Mouse (Mus musculus) forebrain, embryonic 13.5 days (tissue): ENCODE measurements around the gene Lhx4. TPM values are rescaled to one million over a fixed set of nuclear protein-coding genes. Genes with fewer than 3 reads are reported as not detected.

Source experiments
- ATAC-seq: fragments of 200-750 bp; cut with Nextera tagmentation; 2 replicates; pipeline ENCODE4 v1.8.0; 2017
- H3K27ac ChIP-seq: fragments of 300-500 bp; sonication (generic); 2 replicates; pipeline ENCODE4 v1.5.1; 2015; ENCODE audit warnings: inconsistent platforms, mild to moderate bottlenecking, moderate library complexity
- H3K27me3 ChIP-seq: fragments of 300-500 bp; sonication (generic); 2 replicates; pipeline ENCODE4 v1.6.1; 2015; ENCODE audit warnings: mild to moderate bottlenecking, inconsistent platforms
- H3K36me3 ChIP-seq: fragments of 300-500 bp; sonication (generic); 2 replicates; pipeline ENCODE4 v1.6.1; 2015; ENCODE audit warnings: mild to moderate bottlenecking, inconsistent platforms; ENCODE audit not compliant: poor library complexity, severe bottlenecking
- H3K4me1 ChIP-seq: fragments of 300-500 bp; sonication (generic); 2 replicates; pipeline ENCODE4 v1.6.1; 2015; ENCODE audit warnings: inconsistent platforms
- H3K4me2 ChIP-seq: fragments of 300-500 bp; sonication (generic); 2 replicates; pipeline ENCODE4 v1.6.1; 2015; ENCODE audit warnings: inconsistent platforms, mild to moderate bottlenecking, moderate library complexity
- H3K4me3 ChIP-seq: fragments of 300-500 bp; sonication (generic); 2 replicates; pipeline ENCODE4 v1.5.1; 2015; ENCODE audit warnings: mild to moderate bottlenecking, inconsistent platforms
- H3K9ac ChIP-seq: fragments of 300-500 bp; sonication (generic); 2 replicates; pipeline ENCODE4 v1.6.1; 2015; ENCODE audit warnings: mild to moderate bottlenecking, inconsistent platforms
- H3K9me3 ChIP-seq: fragments of 300-500 bp; sonication (generic); replicated peaks from 2 replicates; pipeline ENCODE4 v1.6.1; 2016; ENCODE audit warnings: inconsistent platforms
- WGBS: fragments of 180-500 bp; shearing (Covaris S2); methylation state at CpG from one replicate; pipeline ENCODE4 v1.1.7; 2015; 5-methylcytosine and 5-hydroxymethylcytosine counted together
- polyA plus RNA-seq: library from polyadenylated mRNA; unstranded; fragments of >200 nt; fragmentation: Nextera tagmentation; extraction: Ambion mirVana; gene quantifications from 2 replicates; pipeline ENCODE4 v1.2.1, GENCODE M21; 2015

Gene Lhx4
- polyA plus RNA-seq, 1 experiment from 2014 or later: 0.04 TPM

DNA sequence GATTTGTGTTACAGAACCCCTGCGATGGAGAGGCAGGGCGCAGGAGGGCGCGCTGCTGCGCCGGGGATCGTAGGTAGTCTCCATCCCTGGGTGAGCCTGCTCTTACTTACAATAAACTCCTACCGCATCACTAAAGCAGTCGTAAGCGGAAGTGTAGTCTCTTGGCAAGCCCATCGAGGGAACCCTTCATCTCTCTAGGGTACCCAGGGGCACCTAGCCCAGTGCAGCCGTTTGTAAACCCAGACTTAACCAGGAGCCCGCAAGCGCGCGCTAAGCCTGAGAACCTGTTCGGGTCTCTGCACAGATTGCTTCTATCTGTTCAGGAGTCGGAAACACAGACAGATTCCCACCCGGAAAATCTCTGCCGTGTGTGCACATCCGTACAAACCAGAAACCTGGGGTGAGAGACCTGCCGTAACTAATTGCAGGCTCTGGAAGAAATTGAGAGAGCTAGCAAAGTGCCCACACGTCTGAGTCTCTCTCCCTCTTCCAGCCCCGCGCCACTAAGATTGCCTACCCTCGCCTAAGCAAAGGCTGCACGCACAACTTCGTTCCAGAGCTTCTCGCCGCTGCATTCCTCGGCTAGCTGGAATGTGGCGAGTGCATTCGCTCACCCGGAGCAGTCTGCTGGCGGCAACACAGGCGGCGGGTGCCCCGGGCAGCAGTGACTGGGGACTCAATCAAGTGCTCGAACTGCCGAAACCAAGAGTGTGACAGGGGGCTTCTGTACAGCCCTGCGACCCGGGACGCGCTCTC, 10.7 kb downstream of the Lhx4 start:
- under 1% methylated on average over 44 of the region's 44 CpGs for WGBS
- H3K27me3 ChIP-seq: peaks cover 93% of the 10 kb centered on the region

DNA sequence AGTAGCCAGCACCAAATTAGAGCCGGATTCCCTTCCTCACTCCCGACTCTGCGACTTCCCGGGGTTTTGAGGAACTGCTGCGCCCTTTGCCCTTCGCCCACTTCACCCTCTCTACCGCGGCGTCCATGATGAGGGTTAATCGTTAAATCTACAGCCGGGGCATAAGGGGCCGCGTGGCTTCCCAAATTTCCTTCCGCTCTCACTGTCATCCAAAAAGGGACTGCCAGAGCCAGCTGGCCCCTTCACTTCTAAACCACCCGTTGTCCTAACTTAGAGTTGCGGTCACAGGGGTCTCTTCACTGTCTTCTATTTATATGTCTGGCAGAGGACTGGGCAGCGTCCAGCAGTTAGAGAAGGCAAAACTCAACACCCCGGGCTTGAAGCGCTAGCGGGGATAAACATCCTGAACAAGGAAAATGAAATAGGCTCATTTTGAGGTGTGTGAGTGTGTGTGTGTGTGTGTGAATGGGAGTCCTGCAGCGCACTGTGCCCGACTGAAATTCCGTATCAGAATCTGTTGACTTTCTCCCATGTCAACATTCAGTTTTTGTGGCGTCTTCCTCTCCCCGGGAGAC, 13.6 kb downstream of the Lhx4 start:
- Histone ChIP-seq H3K4me3 (no peak overlapping the region), H3K4me1 (peaks cover 28% of the 10 kb centered on the region), H3K36me3 (no peaks in the 10 kb centered on the region), H3K27ac (no peak overlapping the region), H3K27me3 (peaks cover 100% of the 10 kb centered on the region), H3K9me3 (no peaks in the 10 kb centered on the region), H3K4me2 (no peak overlapping the region), H3K9ac (no peak overlapping the region)
- ATAC-seq: no peak
- under 1% methylated on average over 25 of the region's 25 CpGs for WGBS

More for the DNA sequence above, 10.7 kb downstream of the Lhx4 start:
- Histone ChIP-seq H3K9me3 (no peaks in the 10 kb centered on the region), H3K36me3 (no peaks in the 10 kb centered on the region), H3K4me2 (peak overlapping the region; percentile 94), H3K4me3 (peak overlapping the region; percentile 53), H3K9ac (no peak overlapping the region), H3K4me1 (peaks cover 31% of the 10 kb centered on the region), H3K27ac (no peak overlapping the region)
- no peak for ATAC-seq

DNA sequence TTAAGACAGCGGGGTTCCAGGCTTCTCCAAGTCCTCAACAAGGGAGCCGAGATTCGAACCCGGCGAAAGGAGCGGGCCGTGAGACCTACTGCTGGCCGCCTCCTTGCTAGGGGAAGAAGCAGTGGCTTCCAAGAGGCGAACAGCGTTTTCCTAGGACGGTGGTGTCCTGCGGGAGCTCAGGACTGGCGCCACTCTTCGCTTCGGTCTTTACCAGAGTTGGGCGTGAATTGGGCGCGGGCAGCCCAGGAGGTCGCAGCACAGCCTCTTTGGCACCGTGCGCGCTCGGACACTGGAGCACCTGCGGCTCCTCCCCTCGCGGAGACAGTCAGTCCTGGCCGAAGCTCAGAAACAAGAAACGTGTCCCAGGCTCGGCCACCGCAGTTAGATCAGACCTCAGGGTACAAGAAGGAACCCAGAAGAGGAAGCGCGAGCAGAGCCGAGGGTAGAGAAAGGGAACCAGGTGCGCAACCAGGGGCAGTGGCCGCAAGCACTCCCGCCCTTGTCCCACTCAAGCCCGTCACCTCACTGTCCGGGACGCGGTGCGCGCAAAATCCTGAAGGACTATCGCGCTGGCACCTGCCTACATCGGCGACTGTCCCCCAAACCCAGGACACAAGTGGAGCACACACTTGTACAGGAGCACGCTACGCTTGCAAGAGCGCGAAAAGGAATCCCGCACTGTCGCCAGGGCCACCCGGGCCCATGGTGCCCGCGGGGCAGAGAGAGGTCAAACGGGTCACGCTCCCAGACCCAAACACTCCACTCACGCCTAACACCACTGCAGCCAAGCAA, 14.3 kb downstream of the Lhx4 start:
- Histone ChIP-seq H3K9me3 (no peaks in the 10 kb centered on the region), H3K4me1 (peaks cover 21% of the 10 kb centered on the region), H3K4me3 (no peak overlapping the region), H3K27me3 (peaks cover 100% of the 10 kb centered on the region), H3K4me2 (no peak overlapping the region), H3K36me3 (no peaks in the 10 kb centered on the region), H3K9ac (no peak overlapping the region), H3K27ac (no peak overlapping the region)
- under 1% methylated on average over 58 of the region's 58 CpGs for WGBS
- no peak for ATAC-seq

DNA sequence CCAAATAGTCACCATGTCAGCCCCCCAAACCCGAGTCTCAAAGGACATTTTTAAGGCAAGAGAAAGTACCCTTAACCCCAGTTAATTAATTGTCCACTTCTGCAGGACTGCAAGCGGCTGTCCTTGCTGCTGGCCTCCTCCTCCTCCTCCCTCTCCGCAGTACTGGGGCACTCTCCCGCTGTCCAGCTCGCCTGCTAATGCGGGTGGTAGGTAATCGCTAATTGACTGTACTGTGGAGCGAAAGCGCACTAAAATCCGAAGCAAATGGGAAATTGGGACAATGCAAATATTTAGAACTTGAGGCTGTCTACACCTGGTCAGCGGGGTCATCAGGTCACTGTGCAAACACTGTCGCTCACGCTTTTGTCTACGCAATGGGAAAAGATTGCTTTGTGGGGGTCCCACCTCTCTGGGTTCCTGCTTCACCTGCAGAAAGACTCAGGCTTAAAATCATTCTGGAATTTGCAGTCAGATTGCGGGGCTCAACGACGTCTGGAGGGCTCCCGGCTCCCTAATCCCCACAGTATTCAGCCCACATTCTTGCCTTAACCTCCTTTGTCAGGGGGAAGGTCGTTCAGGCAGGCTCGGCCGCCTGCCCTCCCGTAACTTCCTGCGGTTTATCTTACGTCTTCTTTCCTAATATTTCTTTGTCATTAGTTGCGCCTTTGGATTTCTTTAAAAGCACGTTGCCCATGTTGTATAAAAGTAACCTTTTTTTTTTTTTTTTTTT, 15.2 kb downstream of the Lhx4 start:
- Histone ChIP-seq H3K4me2 (no peak overlapping the region), H3K4me3 (no peak overlapping the region), H3K9me3 (no peaks in the 10 kb centered on the region), H3K27ac (no peak overlapping the region), H3K27me3 (peaks cover 100% of the 10 kb centered on the region), H3K4me1 (peaks cover 11% of the 10 kb centered on the region), H3K36me3 (no peaks in the 10 kb centered on the region), H3K9ac (no peak overlapping the region)
- no peak for ATAC-seq
- under 1% methylated on average over 26 of the region's 26 CpGs for WGBS

DNA sequence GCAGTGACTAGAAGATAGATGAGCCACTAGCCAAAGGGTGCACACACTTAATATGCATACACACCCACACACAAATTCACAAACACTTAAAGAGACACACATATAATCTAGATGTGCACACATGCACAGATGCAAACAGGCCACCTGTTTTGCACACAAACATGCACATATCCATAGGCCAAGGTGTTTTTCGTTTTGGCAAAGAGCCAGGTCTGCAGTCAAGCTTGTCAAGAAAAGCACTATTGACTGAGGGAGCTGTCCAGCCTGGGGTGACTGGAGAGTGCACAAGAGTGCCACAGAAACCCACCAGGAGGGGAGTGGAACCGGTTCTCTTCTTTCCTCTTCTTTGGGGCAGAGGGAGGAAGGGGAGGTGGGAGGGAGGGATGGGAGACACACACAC, 20.3 kb downstream of the Lhx4 start:
- Histone ChIP-seq H3K9ac (no peak overlapping the region), H3K27ac (no peak overlapping the region), H3K36me3 (no peaks in the 10 kb centered on the region), H3K9me3 (peaks cover 5% of the 10 kb centered on the region; the same call in 1 of the 2 replicates), H3K4me2 (no peak overlapping the region), H3K27me3 (peaks cover 98% of the 10 kb centered on the region), H3K4me1 (peaks cover 10% of the 10 kb centered on the region), H3K4me3 (no peak overlapping the region)
- ATAC-seq: no peak
- 0% methylated on average over 2 of the region's 2 CpGs for WGBS

DNA sequence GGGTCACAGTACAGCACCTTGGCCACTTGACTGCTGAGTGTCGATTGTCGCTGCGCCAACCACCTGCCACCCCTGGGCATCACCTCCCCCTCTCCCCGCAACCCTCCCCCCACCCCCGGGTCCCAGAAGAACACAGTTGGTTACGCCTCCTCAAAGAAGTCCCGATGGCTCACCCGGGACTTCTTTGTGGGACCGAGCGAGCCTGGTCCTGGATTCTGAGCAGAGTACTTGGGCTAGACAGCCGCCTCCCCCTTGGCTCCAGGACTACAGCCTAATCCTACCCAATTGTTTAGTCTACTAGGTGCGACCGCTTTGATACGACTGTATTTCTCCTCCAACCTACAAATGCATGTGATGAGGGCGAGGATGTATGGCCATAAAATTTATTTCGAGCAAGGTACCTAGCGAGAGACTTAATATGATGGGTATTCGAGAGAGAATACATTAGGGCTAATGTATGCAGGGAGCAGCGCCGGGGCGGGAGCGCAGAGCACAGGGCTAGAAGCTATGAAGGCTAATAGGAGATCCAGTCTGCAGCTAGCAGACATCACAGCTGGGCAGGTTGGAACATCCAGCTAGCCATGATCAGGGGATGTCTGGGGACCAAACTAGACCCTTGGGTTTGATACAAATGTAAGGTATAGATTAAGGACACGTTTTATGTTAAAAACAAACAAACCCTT, 22.2 kb downstream of the Lhx4 start:
- H3K9ac ChIP-seq: no peak overlapping the region
- peak overlapping the region; percentile 36 for H3K4me2 ChIP-seq
- H3K27me3 ChIP-seq: peaks cover 98% of the 10 kb centered on the region
- WGBS: under 1% methylated on average over 23 of the region's 23 CpGs
- 0 out of 2 replicates have a peak overlapping the region, but pooled peaks have one; percentile 15 for H3K4me3 ChIP-seq
- H3K36me3 ChIP-seq: no peaks in the 10 kb centered on the region
- no peak overlapping the region for H3K27ac ChIP-seq
- peak; percentile 48; the same call in 1 of the 2 replicates for ATAC-seq
- peaks cover 5% of the 10 kb centered on the region; the same call in 1 of the 2 replicates for H3K9me3 ChIP-seq
- H3K4me1 ChIP-seq: peaks cover 10% of the 10 kb centered on the region

DNA sequence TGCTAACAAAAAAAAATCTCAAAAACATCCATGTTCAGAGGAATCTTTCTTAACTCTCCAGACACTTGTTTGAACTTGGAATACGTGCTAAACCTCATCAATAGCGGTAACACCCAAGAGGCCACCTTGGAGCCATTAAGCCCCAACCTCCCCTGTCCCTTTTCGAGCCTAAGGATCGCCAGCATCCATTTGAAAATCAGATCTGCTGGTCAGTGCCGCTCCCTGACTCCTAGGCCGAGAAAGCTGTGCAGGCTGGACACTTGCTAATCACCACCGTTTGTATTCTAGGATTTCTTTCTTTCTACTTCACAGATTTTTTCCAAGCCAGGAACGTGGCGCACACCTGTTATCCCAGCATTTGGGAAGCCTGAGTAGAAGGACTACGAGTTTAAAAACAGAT, 23.7 kb downstream of the Lhx4 start:
- Histone ChIP-seq H3K4me3 (no peak overlapping the region), H3K9ac (no peak overlapping the region), H3K9me3 (peaks cover 5% of the 10 kb centered on the region; the same call in 1 of the 2 replicates), H3K27me3 (peaks cover 98% of the 10 kb centered on the region), H3K36me3 (no peaks in the 10 kb centered on the region), H3K27ac (no peak overlapping the region), H3K4me1 (peaks cover 10% of the 10 kb centered on the region), H3K4me2 (no peak overlapping the region)
- 17% methylated on average over 10 of the region's 10 CpGs for WGBS
- no peak for ATAC-seq

DNA sequence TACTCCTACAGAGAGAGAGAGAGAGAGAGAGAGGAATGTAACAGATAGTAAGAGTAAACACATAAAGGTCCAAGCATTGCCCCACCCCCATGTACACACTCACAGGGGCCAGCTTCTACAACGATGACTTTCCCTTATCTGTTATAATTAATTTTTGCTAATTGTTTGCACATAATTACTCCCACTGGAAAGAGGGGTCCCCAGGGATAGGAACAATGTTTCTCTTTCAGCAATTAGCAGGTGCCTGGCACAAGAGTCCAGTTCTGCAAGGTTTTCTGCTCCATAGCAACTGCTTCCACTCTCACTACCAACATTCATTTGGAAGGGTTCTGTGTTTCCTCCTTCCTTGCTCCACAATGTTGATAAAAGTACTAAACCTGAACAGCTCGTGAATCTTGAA, 25.6 kb downstream of the Lhx4 start:
- Histone ChIP-seq H3K9me3 (peaks cover 5% of the 10 kb centered on the region; the same call in 1 of the 2 replicates), H3K4me3 (no peak overlapping the region), H3K9ac (no peak overlapping the region), H3K4me2 (no peak overlapping the region), H3K4me1 (peaks cover 10% of the 10 kb centered on the region), H3K27ac (no peak overlapping the region), H3K27me3 (peaks cover 97% of the 10 kb centered on the region), H3K36me3 (no peaks in the 10 kb centered on the region)
- no peak for ATAC-seq
- WGBS: 61% methylated on average over 2 of the region's 2 CpGs

DNA sequence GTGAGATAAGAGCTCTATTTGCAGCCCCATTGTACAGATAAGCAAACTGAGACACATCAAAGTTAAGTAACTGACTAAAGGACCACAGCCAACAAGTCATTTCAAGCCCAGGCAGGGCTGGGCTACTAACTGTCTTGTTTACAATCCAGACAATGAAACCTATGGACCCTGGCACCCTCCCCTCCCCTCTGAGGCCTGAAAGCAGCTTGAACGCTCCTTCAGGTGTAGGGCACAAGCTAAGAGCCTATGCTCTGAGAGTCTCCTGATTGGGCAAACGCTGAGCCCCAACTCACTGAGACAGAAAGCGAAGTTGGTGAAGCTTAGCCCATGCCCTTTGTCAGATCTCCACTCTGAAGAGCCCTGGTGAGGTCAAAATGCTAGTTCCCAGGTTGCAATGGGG, 27.2 kb downstream of the Lhx4 start:
- peaks cover 8% of the 10 kb centered on the region for H3K4me1 ChIP-seq
- H3K4me2 ChIP-seq: no peak overlapping the region
- peaks cover 89% of the 10 kb centered on the region for H3K27me3 ChIP-seq
- H3K9me3 ChIP-seq: peaks cover 5% of the 10 kb centered on the region; the same call in 1 of the 2 replicates
- 83% methylated on average over 3 of the region's 3 CpGs for WGBS
- H3K4me3 ChIP-seq: no peak overlapping the region
- H3K9ac ChIP-seq: no peak overlapping the region
- no peak for ATAC-seq
- H3K36me3 ChIP-seq: no peaks in the 10 kb centered on the region
- H3K27ac ChIP-seq: no peak overlapping the region

DNA sequence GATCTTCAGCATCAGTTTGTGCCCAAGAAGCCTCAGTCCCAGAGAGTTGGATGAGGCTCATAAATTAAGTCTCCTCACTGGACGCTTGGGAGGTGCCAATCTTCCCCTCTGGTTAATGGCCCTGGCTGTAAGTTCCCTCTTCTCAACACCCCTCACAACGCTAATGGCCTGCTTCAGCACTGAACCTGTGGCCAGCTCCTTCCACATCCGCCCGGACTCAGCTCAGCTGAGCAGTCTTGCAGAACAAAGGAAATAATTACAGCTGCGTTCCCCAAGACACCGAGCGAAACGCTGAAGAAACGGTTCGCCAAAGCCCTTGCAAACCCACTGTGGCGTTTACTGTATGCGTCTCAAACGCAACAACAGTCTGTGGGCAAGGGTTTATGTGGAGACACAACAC, 29.3 kb downstream of the Lhx4 start:
- H3K9me3 ChIP-seq: peaks cover 5% of the 10 kb centered on the region; the same call in 1 of the 2 replicates
- under 1% methylated on average over 13 of the region's 13 CpGs for WGBS
- H3K27ac ChIP-seq: no peak overlapping the region
- no peak overlapping the region for H3K9ac ChIP-seq
- H3K27me3 ChIP-seq: peaks cover 68% of the 10 kb centered on the region
- H3K36me3 ChIP-seq: no peaks in the 10 kb centered on the region
- peak overlapping the region; percentile 46 for H3K4me2 ChIP-seq
- peak; percentile 60; the same call in 1 of the 2 replicates for ATAC-seq
- H3K4me3 ChIP-seq: peak overlapping the region; percentile 2; the same call in 1 of the 2 replicates
- H3K4me1 ChIP-seq: no peaks in the 10 kb centered on the region

DNA sequence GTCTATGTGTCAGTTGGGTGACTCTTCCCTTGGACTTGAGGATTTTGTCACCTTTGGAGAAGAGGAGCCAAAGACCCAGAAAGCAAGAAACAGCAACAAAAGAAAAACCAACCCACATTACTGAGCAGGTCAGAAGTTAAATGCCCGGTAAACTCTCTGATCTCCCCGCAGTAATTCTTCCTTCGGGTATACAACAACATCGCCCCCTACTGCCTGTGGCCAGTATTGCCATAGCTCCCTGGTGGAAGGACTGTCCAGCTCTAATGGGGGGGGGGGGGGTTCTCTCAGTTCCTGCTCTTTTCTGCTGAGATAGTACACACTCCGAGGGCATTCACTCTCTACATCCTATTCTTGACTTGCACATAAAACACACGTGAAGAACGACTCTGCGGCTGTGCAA, 30.0 kb downstream of the Lhx4 start:
- Histone ChIP-seq H3K27ac (no peak overlapping the region), H3K36me3 (no peaks in the 10 kb centered on the region), H3K9me3 (peaks cover under 1% of the 10 kb centered on the region; the same call in 1 of the 2 replicates), H3K9ac (no peak overlapping the region), H3K4me2 (no peak overlapping the region), H3K27me3 (peaks cover 63% of the 10 kb centered on the region), H3K4me1 (no peaks in the 10 kb centered on the region), H3K4me3 (no peak overlapping the region)
- WGBS: 21% methylated on average over 8 of the region's 8 CpGs
- ATAC-seq: 0 out of 2 replicates have a peak, but pooled peaks have one; percentile 3
